Mouse (Mus musculus) layer of hippocampus, adult 18-20 months (tissue): ENCODE data around the gene Mtrf1l. TPM values are rescaled to one million over a fixed set of nuclear protein-coding genes. Genes with fewer than 3 reads are reported as not detected.
A peak's percentile ranks its signal among the peaks of the same experiment; 100 is the strongest.

Experiments used
- DNase-seq, 2 experiments: peaks; one replicate each; pipeline ENCODE4 v3.0.0; 2022; ENCODE audit warnings: low spot score in 2 of 2
- long read RNA-seq: library from polyadenylated mRNA; stranded (forward); transcript quantifications from one replicate; pipeline ENCODE4 v2.0.0, GENCODE M21; 2021
- total RNA-seq, 2 experiments: library from RNA; stranded (reverse); gene quantifications; 2 replicates each; pipeline ENCODE4 v1.2.3; 2021

Gene Mtrf1l
- total RNA-seq = 10 to 100 TPM; 11.4 to 11.5 TPM
- long read RNA-seq, transcript Mtrf1l-201 (7 exons, 2,588 nt) = major isoform, 5 of 6 reads
- long read RNA-seq, partial matches to known transcripts = 1 of 6 reads
- long read RNA-seq, other reads (novel, unspliced or antisense) = 0 of 6 reads

GRCm38 (mm10) chr10:5823740-5824491 is at the start of gene Mtrf1l:
Gene Mtrf1l, minus strand, starts transcription at chr10:5823910.
- peak; percentile 94 to 95 for DNase-seq

GRCm38 (mm10) chr10:5871081-5871480 is 47.4 kb upstream of the Mtrf1l start:
- no peak for DNase-seq

DNA sequence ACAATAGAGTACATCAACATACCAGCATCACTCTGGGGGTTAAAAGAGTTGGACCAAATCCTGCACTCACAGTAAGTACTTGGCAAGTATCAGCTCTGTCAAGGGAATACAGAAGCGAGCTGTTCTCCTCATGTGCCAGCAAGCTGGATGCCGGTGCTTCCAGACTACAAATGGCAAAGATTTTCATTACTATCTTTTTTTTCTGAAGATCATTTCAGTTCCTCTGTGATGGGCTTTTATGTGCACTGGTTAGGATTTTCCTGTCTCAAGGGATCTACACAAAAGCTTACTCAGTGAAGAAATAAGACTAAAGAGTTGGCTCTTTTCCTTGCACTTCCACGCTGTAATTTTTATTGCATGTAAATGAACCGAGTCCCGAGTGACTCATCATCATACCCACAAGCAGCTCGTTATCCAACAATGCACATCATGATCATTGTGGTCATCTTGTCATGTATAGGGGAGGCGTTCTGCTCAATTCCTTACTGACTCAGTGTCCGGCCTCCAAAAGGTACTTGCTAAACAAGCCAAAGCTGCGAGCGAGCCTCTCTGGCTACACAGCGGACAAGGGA is 44.4 kb upstream of the Mtrf1l start:
- peak in 1 of 2 experiments; percentile 66 for DNase-seq

DNA sequence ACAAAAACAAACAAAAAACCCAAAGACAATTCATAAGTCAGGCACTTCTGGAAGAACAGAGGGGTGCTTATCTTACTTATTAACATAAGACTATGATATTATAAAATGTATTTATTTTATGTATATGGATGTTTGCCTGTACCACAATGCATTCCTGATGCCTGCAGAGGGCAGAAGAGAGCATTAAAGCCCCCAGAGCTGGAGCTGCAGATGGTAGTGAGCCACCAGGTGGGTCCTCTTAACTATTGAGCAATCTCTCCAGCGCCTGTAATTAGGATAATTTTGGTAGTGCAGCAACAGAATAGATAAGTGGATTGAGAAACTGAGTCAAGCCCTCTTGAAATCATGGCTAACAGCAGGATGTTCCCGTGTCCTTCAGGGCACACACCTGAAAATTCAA is 42.3 kb upstream of the Mtrf1l start:
- DNase-seq = no peak

DNA sequence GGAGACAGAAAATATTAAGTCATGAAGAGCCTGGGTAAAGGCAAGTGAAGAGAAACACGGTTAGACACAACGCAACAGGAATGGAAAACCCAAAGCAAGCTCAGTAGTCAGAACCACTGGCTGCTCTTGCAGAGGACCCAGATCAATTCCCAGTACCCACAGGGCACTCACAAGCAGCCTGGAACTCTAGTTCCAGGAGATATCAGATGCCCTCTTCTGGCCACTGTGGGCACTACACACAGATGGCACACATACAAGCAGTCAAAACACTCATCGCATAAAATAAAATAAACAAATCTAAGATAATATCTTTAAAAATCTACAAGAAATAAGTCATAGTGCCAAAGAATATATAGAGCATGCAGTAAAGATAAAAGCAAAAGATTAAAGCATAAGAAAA is 39.0 kb upstream of the Mtrf1l start:
- DNase-seq = no peak

DNA sequence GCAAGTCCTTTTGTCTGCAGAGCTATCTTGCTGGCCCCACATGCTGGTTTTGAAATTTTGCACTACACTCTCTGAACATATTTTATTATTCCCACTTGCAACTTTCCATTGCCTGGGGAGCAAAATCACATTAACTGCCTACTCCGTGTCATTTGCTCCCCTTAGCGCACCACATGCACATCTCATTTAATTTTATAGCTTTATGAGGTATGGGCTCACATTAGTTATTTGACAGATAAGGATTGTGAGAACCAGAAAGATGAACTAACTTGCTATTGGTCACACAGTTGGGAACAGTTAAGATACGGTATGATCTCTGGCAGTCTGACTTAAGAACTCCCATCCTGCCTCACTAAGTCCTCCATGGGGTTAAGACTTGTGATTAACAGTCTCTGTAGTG is 37.1 kb upstream of the Mtrf1l start:
- DNase-seq = no peak

DNA sequence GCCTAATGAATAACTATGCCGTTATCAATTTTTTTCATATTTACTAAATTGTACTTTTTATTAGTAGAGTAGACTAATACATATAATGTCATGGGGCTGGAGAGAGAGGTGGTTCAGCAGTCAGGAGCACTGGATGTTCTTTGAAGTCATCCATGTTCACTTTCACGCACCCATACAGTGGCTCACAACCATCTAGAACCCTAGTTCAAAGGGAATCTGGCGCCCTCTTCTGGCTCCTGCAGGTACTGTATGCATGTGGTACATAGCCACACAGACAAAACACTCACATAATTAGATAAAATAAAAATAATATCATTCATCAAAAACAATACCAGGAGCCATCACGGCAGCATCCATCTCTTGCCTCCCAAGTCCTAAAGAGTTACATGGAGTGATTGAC is 36.0 kb upstream of the Mtrf1l start:
- DNase-seq = no peak

GRCm38 (mm10) chr10:5857996-5858549 is 34.4 kb upstream of the Mtrf1l start:
- no peak for DNase-seq

GRCm38 (mm10) chr10:5853290-5853868 is 29.7 kb upstream of the Mtrf1l start:
- DNase-seq = peak; percentile 15 to 42

DNA sequence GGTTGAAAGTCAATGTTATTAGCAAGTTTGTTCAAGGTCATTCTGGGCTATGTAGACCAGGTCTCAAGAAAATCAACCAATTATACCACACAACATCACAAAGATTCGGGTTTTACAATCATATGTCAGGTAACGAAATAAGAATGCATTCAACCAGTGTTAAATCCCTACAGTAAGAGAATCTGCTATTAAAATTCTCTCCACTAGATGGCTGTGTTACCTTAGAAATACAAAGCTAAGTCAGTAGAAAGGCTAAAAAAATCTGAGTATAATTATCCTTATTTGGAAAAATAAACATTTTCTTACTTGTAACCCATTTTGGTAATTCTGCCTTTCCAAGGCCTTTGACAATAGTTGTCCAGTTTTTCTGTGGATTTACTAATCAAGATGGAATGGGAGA is 23.2 kb upstream of the Mtrf1l start:
- peak in 1 of 2 experiments; percentile 60 for DNase-seq

DNA sequence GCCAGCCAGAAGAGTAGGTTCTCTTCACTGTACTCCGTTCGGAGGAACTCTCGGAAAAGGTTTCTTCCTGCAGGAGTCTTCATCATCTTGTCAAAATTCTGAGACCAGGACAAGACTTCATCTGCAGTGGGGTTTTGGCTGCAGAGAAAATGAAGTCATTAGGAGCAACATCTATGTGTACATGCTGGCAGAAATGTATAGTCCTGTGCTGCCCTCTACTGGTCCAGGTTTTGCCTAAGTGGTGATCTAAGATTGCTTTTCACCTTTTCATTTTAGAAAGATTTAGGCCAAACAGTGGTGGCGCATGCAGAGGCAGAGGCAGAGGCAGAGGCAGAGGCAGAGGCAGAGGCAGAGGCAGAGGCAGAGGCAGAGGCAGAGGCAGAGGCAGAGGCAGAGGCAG is 17.7 kb upstream of the Mtrf1l start:
- DNase-seq = peak in 1 of 2 experiments; percentile 38

- DNase-seq = no peak
These were observed 2.8 kb upstream of the Mtrf1l start for GRCm38 (mm10) chr10:5826336-5827025.

DNA sequence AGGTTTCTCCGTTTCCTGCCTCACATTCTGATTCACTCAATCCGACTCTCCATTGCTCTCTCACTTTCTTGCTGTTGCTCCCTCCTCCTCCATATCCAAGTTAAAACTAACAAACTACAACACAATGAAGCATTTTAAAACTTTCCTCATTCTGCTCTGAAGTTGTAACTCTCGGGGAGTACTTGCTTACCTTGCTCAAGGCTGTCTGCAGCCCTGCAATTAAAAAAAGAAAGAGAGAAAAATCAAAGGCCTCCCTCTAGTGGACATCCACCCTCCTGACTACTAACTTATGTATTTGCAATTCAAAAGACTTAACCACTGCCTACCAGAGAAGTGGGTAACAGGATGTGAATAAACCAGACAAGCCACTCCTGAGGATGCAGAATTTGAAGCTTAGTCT is 1.1 kb upstream of the Mtrf1l start:
- DNase-seq = peak; percentile 14 to 63

DNA sequence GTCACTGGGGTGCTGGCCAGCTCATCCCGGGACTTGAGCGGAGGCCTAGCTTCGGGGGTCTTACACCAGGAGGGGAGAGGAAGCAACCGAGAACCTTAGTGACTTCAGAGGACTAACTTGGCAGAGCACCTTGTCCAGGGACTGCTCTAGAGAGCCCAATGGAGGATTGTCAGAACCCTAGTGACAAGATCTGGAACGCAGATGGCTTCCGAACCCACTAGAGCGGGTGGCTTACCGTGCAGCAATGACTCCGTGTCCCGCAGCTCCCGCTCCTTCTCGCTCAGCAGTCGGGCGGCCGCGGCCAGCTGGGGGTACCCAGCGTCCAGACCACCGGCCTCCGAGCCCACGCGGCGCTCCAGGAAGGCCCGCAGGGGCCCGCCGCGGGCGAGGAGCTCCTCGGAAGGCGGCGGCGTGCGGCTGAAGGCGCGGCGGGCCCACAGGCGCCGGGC is 395 bp downstream of the Mtrf1l start:
- DNase-seq = peak in 1 of 2 experiments; percentile 8

- DNase-seq = no peak
These were observed 4.9 kb downstream of the Mtrf1l start for GRCm38 (mm10) chr10:5818772-5819171.

GRCm38 (mm10) chr10:5815968-5816367 is 7.7 kb downstream of the Mtrf1l start:
- no peak for DNase-seq

DNA sequence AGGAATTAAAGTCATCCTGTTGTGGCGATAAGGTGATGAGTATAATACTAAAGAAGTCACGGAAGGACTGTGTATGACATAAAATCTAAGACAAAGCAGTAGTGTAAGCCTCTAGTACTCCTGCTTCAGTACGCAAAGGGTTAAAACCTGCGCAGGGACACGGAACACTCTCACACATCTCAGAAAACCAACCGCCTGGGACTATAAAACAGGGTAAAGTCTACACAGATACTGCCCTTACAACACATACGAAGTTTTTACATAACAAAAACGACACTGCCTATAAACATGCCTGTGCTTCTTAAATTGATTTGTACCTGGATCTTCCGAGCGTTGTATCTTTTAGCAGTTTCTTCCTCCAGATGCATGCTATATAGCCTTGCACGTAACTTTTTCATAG is 10.0 kb downstream of the Mtrf1l start:
- no peak for DNase-seq

- DNase-seq = no peak
These were observed 16.0 kb downstream of the Mtrf1l start for GRCm38 (mm10) chr10:5807683-5808082.

GRCm38 (mm10) chr10:5806996-5807395 is 16.7 kb downstream of the Mtrf1l start:
- DNase-seq = no peak

- DNase-seq = peak in 1 of 2 experiments; percentile 19
These were observed 17.3 kb downstream of the Mtrf1l start for GRCm38 (mm10) chr10:5806416-5806815.

- peak; percentile 95 for DNase-seq
These were observed 17.9 kb downstream of the Mtrf1l start for GRCm38 (mm10) chr10:5805731-5806307.
